ENCODE assay signal across 1 mouse cellular context in the genomic region with DNA sequence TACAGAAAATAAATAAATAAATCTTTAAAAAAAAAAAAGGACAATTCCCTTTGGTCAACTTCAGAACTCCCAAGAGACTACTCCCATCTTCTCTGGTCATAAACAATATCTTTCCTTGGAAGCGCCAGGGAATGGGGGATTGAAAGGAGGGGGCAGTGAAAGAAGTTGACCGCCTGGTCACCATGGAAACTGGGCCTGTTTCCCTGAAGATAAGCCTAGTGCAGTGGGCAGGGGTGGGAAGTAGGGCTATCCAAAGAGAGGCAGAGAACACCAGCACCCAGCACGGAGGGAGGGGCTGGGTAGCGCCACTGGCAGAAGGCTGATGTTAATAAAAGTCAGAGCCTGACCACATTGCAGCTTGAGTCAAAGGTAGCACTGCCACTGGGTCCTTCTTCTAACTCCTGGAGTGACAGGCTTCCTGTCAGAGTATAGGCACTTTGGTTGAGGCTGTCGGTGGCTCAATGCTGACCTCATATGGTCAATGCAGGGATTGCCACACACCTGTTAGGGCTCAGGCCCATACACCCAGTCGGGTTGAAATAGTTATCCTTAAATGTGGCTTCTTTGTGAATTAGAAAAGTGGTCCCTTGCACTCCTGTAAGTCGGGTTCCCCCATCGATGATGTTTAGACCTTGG.
TF ChIP-seq lines count a peak whose summit lies in the region.

No protein-coding gene starts in this region.

TF ChIP-seq in CH12.LX, 34 proteins besides CTCF, POLR2A, EP300 and RAD21:
- TF ChIP-seq TCF12 (IDR thresholded peaks at IDR 0.05; ENCODE audit: low read depth, low read length) (peak; percentile 60; the same call in 1 of the 2 replicates), PAX5 (IDR thresholded peaks at IDR 0.05; ENCODE audit: low read length) (no peak), SIN3A (IDR thresholded peaks at IDR 0.05; ENCODE audit: low read length) (peak; percentile 77), CHD1 (IDR thresholded peaks at IDR 0.05; ENCODE audit: low read depth, low read length) (no peak; the same call in 1 of the 2 replicates), ZKSCAN1 (IDR thresholded peaks at IDR 0.05; ENCODE audit: borderline replicate concordance, low read depth, low read length) (no peak), MYC (IDR thresholded peaks at IDR 0.05; ENCODE audit: low read depth, low read length) (peak; percentile 48; the same call in 1 of the 2 replicates), MAFK (IDR thresholded peaks at IDR 0.05; ENCODE audit: insufficient replicate concordance, low read length) (no peak), IRF4 (IDR thresholded peaks at IDR 0.05; ENCODE audit: low read depth, low read length) (peak; percentile 22; the same call in 1 of the 2 replicates), JUND (conservative IDR thresholded peaks at IDR 0.05; ENCODE audit: low read depth, low read length) (no peak), UBTF (IDR thresholded peaks at IDR 0.05; ENCODE audit: low read depth, low read length) (no peak), RCOR1 (conservative IDR thresholded peaks at IDR 0.05; ENCODE audit: low read depth, low read length) (no peak), ZNF384 (IDR thresholded peaks at IDR 0.05; ENCODE audit: low read depth, low read length) (peak; percentile 10; the same call in 1 of the 2 replicates), ZMIZ1 (IDR thresholded peaks at IDR 0.05; ENCODE audit: low read depth, low read length) (no peak), ETS1 (conservative IDR thresholded peaks at IDR 0.05; ENCODE audit: low read depth, low read length) (no peak), BHLHE40 (IDR thresholded peaks at IDR 0.05; ENCODE audit: low read depth, low read length) (0 out of 2 replicates have a peak, but pooled peaks have one; percentile 14), ELF1 (IDR thresholded peaks at IDR 0.05; ENCODE audit: low read depth, low read length) (peak; percentile 53), GABPA (IDR thresholded peaks at IDR 0.05; ENCODE audit: insufficient replicate concordance, low read depth, low read length) (no peak), USF1 (IDR thresholded peaks at IDR 0.05; ENCODE audit: low read depth, low read length) (no peak), HCFC1 (IDR thresholded peaks at IDR 0.05; ENCODE audit: low read depth, low read length) (no peak; the same call in 1 of the 2 replicates), E2F4 (IDR thresholded peaks at IDR 0.05; ENCODE audit: insufficient replicate concordance, low read depth, low read length) (no peak), KAT2A (IDR thresholded peaks at IDR 0.05; ENCODE audit: insufficient replicate concordance, low read length) (no peak), CHD2 (IDR thresholded peaks at IDR 0.05; ENCODE audit: low read length) (no peak), TBP (conservative IDR thresholded peaks at IDR 0.05; ENCODE audit: low read depth, low read length) (no peak), POLR2AphosphoS2 (IDR thresholded peaks at IDR 0.05; ENCODE audit: low read depth, low read length) (no peak), SMC3 (IDR thresholded peaks at IDR 0.05; ENCODE audit: low read depth, low read length) (peak; percentile 93), NELFE (IDR thresholded peaks at IDR 0.05; ENCODE audit: low read depth, low read length) (peak; percentile 54; the same call in 1 of the 2 replicates), NRF1 (IDR thresholded peaks at IDR 0.05; ENCODE audit: low read depth, low read length) (no peak), JUN (IDR thresholded peaks at IDR 0.05; ENCODE audit: insufficient read depth, low read depth, low read length) (no peak), MAZ (IDR thresholded peaks at IDR 0.05; ENCODE audit: low read depth, low read length) (peak; percentile 56; the same call in 1 of the 2 replicates), USF2 (conservative IDR thresholded peaks at IDR 0.05; ENCODE audit: low read depth, low read length) (no peak), MEF2A (IDR thresholded peaks at IDR 0.05; ENCODE audit: borderline replicate concordance, low read depth, low read length) (no peak), MXI1 (IDR thresholded peaks at IDR 0.05; ENCODE audit: low read depth, low read length) (0 out of 2 replicates have a peak, but pooled peaks have one; percentile 57), ZC3H11A (IDR thresholded peaks at IDR 0.05; ENCODE audit: low read depth, low read length) (peak; percentile 76), MAX (IDR thresholded peaks at IDR 0.05; ENCODE audit: low read length) (no peak)
